Mouse (Mus musculus): Measurements from ENCODE around the gene Pias3. TPM values are rescaled to one million over a fixed set of nuclear protein-coding genes. Genes with fewer than 3 reads are reported as not detected.
"Not testable (repeated sequence)": the region's sequence is repeated elsewhere in the genome, so short reads cannot be mapped to it uniquely, and the experiment has no call there.

Pias3 gene
- polyA plus RNA-seq, 1 experiment = 34.9 TPM

DNA sequence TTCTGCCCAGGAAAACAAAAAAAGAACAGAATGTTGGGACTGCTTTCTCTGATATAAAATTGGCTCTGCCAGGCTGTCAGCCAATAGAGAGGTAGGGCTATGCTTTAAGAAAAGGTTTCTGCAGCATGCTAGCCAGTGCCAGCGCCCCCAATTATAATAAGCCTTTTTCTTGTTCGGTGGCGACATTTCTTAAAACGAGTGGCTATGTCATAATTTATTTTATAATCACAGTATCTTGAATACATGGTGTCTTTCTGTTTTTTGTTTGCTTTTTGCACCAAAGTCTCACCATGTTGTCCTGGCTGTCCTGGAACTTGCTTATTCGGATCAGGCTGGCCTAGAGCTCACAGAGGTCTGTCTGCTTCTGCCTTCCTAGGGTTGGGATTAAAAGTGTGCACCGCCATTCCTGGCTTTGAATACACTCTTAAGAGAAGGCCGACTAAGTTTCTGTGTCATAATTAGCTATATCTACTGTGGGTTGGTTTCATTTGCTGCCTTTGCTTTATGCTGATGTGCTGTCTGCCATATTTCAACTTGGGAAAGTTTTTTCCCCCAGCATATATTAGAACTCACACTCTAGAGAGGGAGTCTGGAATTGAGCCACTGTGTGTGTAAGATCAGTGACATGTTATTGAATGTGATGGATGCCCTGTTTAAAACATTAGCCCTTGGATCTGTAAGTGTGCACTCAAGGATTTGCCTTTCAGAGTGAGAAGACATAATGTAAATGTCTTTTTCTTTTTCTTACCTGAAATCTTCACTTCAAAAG lies 32.6 kb downstream of the Pias3 start:
- peak overlapping the region; percentile 32 for H3K4me3 ChIP-seq (replicated peaks; ENCODE audit: control insufficient read depth, low read depth, low read length)
- TF ChIP-seq POLR2A (IDR thresholded peaks at IDR 0.05; ENCODE audit: borderline replicate concordance, control insufficient read depth, low read depth, low read length) = no peak
- TF ChIP-seq CTCF (IDR thresholded peaks at IDR 0.05; ENCODE audit: control insufficient read depth, insufficient read depth, low read length) = no peak
- no peaks in the 10 kb centered on the region for H3K4me1 ChIP-seq (ENCODE audit: control insufficient read depth, insufficient read depth, low read length)
- H3K27ac ChIP-seq (ENCODE audit: control insufficient read depth, insufficient read depth, low read depth, low read length, poor library complexity) = no peak overlapping the region
- 34% methylated on average over 7 of the region's 7 CpGs for WGBS

DNA sequence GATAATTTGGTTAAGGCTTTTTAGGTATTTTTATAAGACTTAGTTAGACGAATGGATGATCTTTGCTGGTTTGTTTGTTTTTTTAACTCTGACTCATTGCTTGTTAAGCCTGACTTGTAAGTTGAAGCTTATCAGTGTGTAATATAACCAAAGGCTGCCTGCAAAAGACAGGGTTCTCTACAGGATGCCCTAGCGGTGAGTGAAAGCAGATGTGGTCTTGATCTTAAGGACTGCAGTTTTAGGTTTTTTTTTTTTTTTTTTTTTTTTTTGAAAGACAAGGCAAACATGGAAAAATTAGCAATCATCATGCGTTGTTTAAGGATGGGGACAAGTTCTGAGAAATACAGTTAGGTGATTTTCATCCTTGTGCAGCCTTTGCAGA lies 33.2 kb downstream of the Pias3 start:
- H3K4me1 ChIP-seq (ENCODE audit: control insufficient read depth, insufficient read depth, low read length) = peaks cover 1% of the 10 kb centered on the region; the same call in 1 of the 2 replicates
- 42% methylated on average over 3 of the region's 3 CpGs for WGBS
- H3K27ac ChIP-seq (ENCODE audit: control insufficient read depth, insufficient read depth, low read depth, low read length, poor library complexity) = no peak overlapping the region
- TF ChIP-seq POLR2A (IDR thresholded peaks at IDR 0.05; ENCODE audit: borderline replicate concordance, control insufficient read depth, low read depth, low read length) (no peak), CTCF (IDR thresholded peaks at IDR 0.05; ENCODE audit: control insufficient read depth, insufficient read depth, low read length) (no peak)
- H3K4me3 ChIP-seq (replicated peaks; ENCODE audit: control insufficient read depth, low read depth, low read length) = no peak overlapping the region

GRCm38 (mm10) chr3:96730785-96731184 lies 34.6 kb downstream of the Pias3 start:
- H3K4me3 ChIP-seq (replicated peaks; ENCODE audit: control insufficient read depth, low read depth, low read length) = no peak overlapping the region
- WGBS = 62% methylated on average over 5 of the region's 5 CpGs
- no peak for TF ChIP-seq CTCF (IDR thresholded peaks at IDR 0.05; ENCODE audit: control insufficient read depth, insufficient read depth, low read length)
- TF ChIP-seq POLR2A (IDR thresholded peaks at IDR 0.05; ENCODE audit: borderline replicate concordance, control insufficient read depth, low read depth, low read length) = no peak
- H3K27ac ChIP-seq (ENCODE audit: control insufficient read depth, insufficient read depth, low read depth, low read length, poor library complexity) = no peak overlapping the region
- H3K4me1 ChIP-seq (ENCODE audit: control insufficient read depth, insufficient read depth, low read length) = peaks cover 2% of the 10 kb centered on the region; the same call in 1 of the 2 replicates

- 97% methylated on average over 1 of the region's 1 CpGs for WGBS
- no peak overlapping the region for H3K4me3 ChIP-seq (replicated peaks; ENCODE audit: control insufficient read depth, low read depth, low read length)
Measured at GRCm38 (mm10) chr3:96733984-96734383, 37.8 kb downstream of the Pias3 start.

GRCm38 (mm10) chr3:96735200-96735599 lies 39.0 kb downstream of the Pias3 start:
- 89% methylated on average over 2 of the region's 2 CpGs for WGBS
- Histone ChIP-seq H3K27ac (ENCODE audit: control insufficient read depth, insufficient read depth, low read depth, low read length, poor library complexity) (no peak overlapping the region), H3K4me1 (ENCODE audit: control insufficient read depth, insufficient read depth, low read length) (peaks cover 3% of the 10 kb centered on the region; the same call in 1 of the 2 replicates), H3K4me3 (replicated peaks; ENCODE audit: control insufficient read depth, low read depth, low read length) (no peak overlapping the region)
- TF ChIP-seq POLR2A (IDR thresholded peaks at IDR 0.05; ENCODE audit: borderline replicate concordance, control insufficient read depth, low read depth, low read length) = no peak
- no peak for TF ChIP-seq CTCF (IDR thresholded peaks at IDR 0.05; ENCODE audit: control insufficient read depth, insufficient read depth, low read length)

More at GRCm38 (mm10) chr3:96733984-96734383, 37.8 kb downstream of the Pias3 start:
- Histone ChIP-seq H3K4me1 (ENCODE audit: control insufficient read depth, insufficient read depth, low read length) (peaks cover 2% of the 10 kb centered on the region; the same call in 1 of the 2 replicates), H3K27ac (ENCODE audit: control insufficient read depth, insufficient read depth, low read depth, low read length, poor library complexity) (no peak overlapping the region)
- TF ChIP-seq POLR2A (IDR thresholded peaks at IDR 0.05; ENCODE audit: borderline replicate concordance, control insufficient read depth, low read depth, low read length) (no peak), CTCF (IDR thresholded peaks at IDR 0.05; ENCODE audit: control insufficient read depth, insufficient read depth, low read length) (no peak)

DNA sequence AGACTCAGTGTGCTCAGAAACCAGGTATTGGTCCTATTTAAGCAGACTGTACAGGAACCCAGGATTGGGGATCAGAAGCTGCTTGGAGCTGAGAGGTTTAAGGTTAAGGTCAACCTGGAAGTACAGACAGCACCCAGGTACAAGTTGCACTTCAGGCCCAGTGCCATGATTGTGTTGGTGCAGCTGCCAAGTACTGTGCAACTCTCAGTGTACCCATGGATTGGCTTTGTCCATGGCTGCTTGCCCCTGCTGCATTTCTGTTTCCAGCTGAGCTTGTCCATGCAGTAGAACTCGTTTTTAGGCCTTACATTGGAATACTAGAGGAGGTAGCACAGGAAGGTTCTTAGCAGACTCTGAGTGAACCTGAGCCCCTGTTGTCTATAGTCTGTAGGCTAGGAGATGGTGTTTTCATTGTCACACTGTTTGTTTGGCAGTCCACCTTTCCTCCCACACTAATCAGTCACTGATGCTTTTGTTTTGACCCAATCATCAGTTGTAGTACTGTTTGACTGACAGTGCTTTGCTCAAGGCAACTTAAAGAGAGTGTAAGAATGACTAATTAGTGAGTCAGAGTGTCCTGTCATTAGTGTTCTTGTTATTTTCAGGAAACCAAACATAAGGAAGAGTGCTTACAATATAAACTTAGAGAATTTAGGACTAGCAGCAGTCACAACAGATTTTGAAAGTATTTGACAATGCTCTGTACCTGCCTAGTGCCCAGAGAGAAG lies 41.0 kb downstream of the Pias3 start:
- H3K27ac ChIP-seq (ENCODE audit: control insufficient read depth, insufficient read depth, low read depth, low read length, poor library complexity) = no peak overlapping the region
- 58% methylated on average over 1 of the region's 1 CpGs for WGBS
- H3K4me3 ChIP-seq (replicated peaks; ENCODE audit: control insufficient read depth, low read depth, low read length) = no peak overlapping the region
- H3K4me1 ChIP-seq (ENCODE audit: control insufficient read depth, insufficient read depth, low read length) = peaks cover 3% of the 10 kb centered on the region; the same call in 1 of the 2 replicates
- TF ChIP-seq POLR2A (IDR thresholded peaks at IDR 0.05; ENCODE audit: borderline replicate concordance, control insufficient read depth, low read depth, low read length) = no peak
- no peak for TF ChIP-seq CTCF (IDR thresholded peaks at IDR 0.05; ENCODE audit: control insufficient read depth, insufficient read depth, low read length)

GRCm38 (mm10) chr3:96737995-96738394 lies 41.8 kb downstream of the Pias3 start:
- no peak for TF ChIP-seq CTCF (IDR thresholded peaks at IDR 0.05; ENCODE audit: control insufficient read depth, insufficient read depth, low read length)
- no peak for TF ChIP-seq POLR2A (IDR thresholded peaks at IDR 0.05; ENCODE audit: borderline replicate concordance, control insufficient read depth, low read depth, low read length)
- H3K4me1 ChIP-seq (ENCODE audit: control insufficient read depth, insufficient read depth, low read length) = peaks cover 3% of the 10 kb centered on the region; the same call in 1 of the 2 replicates
- WGBS = 86% methylated on average over 1 of the region's 1 CpGs

DNA sequence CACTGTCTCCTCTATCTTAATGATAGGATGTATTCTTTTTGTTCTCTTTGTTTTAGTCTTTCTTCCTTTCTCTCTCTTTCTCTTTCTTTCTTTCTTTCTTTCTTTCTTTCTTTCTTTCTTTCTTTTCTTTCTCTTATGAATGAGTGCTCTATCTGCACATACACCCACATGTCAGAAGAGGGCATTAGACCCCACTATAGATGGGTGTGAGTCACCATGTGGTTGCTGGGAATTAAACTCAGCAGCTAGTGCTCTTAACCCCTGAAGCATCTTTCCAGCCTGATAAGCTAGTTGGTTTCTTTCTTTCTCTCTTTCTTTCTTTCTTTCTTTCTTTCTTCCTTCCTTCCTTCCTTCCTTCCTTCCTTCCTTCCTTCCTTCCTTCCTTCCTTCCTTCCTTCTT lies 44.1 kb downstream of the Pias3 start:
- H3K27ac ChIP-seq (ENCODE audit: control insufficient read depth, insufficient read depth, low read depth, low read length, poor library complexity); H3K4me1 ChIP-seq (ENCODE audit: control insufficient read depth, insufficient read depth, low read length); H3K4me3 ChIP-seq (replicated peaks; ENCODE audit: control insufficient read depth, low read depth, low read length): not testable (repeated sequence)

More at GRCm38 (mm10) chr3:96737995-96738394, 41.8 kb downstream of the Pias3 start:
- no peak overlapping the region for H3K4me3 ChIP-seq (replicated peaks; ENCODE audit: control insufficient read depth, low read depth, low read length)
- no peak overlapping the region for H3K27ac ChIP-seq (ENCODE audit: control insufficient read depth, insufficient read depth, low read depth, low read length, poor library complexity)

All from bone marrow, adult 2 months (tissue).